Mouse (Mus musculus) kidney, embryonic 16.5 days (tissue): Measurements from ENCODE around the gene Fkbp7. TPM values are rescaled to one million over a fixed set of nuclear protein-coding genes. Genes with fewer than 3 reads are reported as not detected.
A peak's percentile ranks its signal among the peaks of the same experiment; 100 is the strongest.
"Not testable (repeated sequence)": the region's sequence is repeated elsewhere in the genome, so short reads cannot be mapped to it uniquely, and the experiment has no call there.

Source experiments
- ATAC-seq: fragments of 200-750 bp; cut with Nextera tagmentation; 2 replicates; pipeline ENCODE4 v1.8.0; 2017; ENCODE audit warnings: moderate TSS enrichment; ENCODE audit not compliant: low FRiP score, low TSS enrichment
- H3K27ac ChIP-seq: fragments of 300-500 bp; sonication (generic); 2 replicates; pipeline ENCODE4 v1.5.1; 2014; ENCODE audit warnings: low read length
- H3K27me3 ChIP-seq: fragments of 300-500 bp; sonication (generic); 2 replicates; pipeline ENCODE4 v1.6.1; 2014; ENCODE audit warnings: low read length, control low read depth, mixed read lengths; ENCODE audit not compliant: insufficient read depth
- H3K36me3 ChIP-seq: fragments of 300-500 bp; sonication (generic); 2 replicates; pipeline ENCODE4 v1.6.1; 2014; ENCODE audit warnings: low read length, control low read depth, mixed read lengths; ENCODE audit not compliant: insufficient read depth
- H3K4me1 ChIP-seq: fragments of 300-500 bp; sonication (generic); 2 replicates; pipeline ENCODE4 v1.6.1; 2014; ENCODE audit warnings: low read length, control low read depth, mixed read lengths; ENCODE audit not compliant: insufficient read depth
- H3K4me2 ChIP-seq: fragments of 300-500 bp; sonication (generic); replicated peaks from 2 replicates; pipeline ENCODE4 v1.6.1; 2014; ENCODE audit warnings: low read depth, low read length
- H3K4me3 ChIP-seq: fragments of 300-500 bp; sonication (generic); 2 replicates; pipeline ENCODE4 v1.5.1; 2014; ENCODE audit warnings: mild to moderate bottlenecking, low read length
- H3K9ac ChIP-seq: fragments of 300-500 bp; sonication (generic); replicated peaks from 2 replicates; pipeline ENCODE4 v1.6.1; 2014; ENCODE audit warnings: low read length
- H3K9me3 ChIP-seq: fragments of 300-500 bp; sonication (generic); 2 replicates; pipeline ENCODE4 v1.6.1; 2016; ENCODE audit warnings: low read length, control low read depth
- WGBS: fragments of 180-500 bp; shearing (Covaris S2); extraction: QIAGEN DNeasy Blood & Tissue Kit; methylation state at CpG from one replicate; pipeline ENCODE4 v1.1.7; 2014; 5-methylcytosine and 5-hydroxymethylcytosine counted together
- polyA plus RNA-seq: library from polyadenylated mRNA; unstranded; fragments of >200 nt; fragmentation: Nextera tagmentation; extraction: Ambion mirVana; gene quantifications from 2 replicates; pipeline ENCODE4 v1.2.1, GENCODE M21; 2015

The Fkbp7 gene
- polyA plus RNA-seq, 1 experiment from 2014 or later = 60.7 TPM

DNA sequence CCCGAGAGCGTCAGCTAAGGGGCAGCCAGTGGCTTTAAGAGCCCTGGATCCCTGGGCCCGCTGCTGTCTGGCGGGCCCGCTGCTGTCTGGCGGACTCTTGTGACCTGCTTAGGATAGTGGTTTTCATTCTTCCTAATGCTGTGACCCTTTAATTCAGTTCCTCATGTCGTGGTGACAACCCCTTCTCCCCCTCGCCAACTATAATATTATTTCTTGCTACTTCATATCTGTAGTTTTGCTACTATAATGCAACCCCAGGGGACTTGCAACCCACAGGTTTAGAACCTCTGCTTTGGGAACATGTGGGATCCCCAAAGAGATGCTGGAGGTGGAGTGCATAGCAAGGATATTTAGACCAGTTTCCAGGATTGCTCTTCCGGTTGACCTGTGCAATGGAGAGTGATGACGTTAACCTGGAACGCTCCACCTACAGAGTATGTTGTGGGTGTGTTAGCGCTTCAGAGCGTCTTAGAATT lies 24.2 kb downstream of the Fkbp7 start:
- Histone ChIP-seq H3K27me3 (no peaks in the 10 kb centered on the region), H3K9ac (peak overlapping the region; percentile 71), H3K4me3 (peak overlapping the region; percentile 72), H3K9me3 (no peaks in the 10 kb centered on the region), H3K4me1 (peaks cover 17% of the 10 kb centered on the region), H3K4me2 (peak overlapping the region; percentile 83), H3K27ac (peak overlapping the region; percentile 90), H3K36me3 (0 out of 2 replicates have a peak, but pooled peaks cover 4% of the 10 kb centered on the region)
- 29% methylated on average over 13 of the region's 13 CpGs for WGBS
- ATAC-seq = peak; percentile 35; the same call in 1 of the 2 replicates

DNA sequence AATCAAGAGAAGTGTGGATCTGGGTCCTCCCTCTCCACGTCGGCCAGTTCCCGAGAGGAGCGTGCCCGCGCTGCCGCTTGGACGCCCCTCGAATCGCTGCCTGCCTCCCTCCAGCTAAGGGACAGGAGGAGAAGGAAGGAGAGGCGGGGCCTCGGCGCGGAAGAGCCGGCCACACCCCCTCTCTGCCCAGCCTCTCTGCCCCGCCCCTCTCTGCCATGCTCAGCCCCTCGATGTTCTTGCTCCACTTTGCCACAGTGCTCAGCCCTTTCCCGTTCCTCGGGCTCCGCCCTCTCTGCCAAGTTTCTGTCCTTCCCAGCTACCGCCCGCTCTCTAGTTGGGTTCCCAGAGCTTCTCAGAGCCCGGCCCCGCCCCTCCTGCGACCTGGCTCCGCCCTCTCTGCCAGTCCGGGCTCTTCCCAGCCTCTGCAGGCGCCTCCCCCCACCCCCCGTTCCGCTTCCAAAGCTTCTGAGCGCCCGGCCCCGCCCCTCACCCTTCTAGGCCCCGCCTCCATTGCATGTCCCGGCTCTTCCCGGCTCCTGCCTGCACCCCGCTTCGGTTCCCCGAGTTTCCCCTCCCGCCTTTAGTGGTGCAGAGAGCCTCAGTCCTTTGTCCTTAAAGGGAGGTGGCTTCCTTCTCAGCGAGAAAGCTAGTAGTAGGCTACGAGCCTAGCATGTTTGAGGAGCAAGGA lies 24.9 kb downstream of the Fkbp7 start, which contains the start of the genes Prkra and Pjvk:
TSS of gene Prkra (minus strand) at position 133 of the 688 bp plus-strand sequence.
TSS of gene Pjvk (plus strand) at position 594 of the 688 bp plus-strand sequence.
- peak within 1 kb of the TSS; percentile 72 for H3K4me3 ChIP-seq
- peak; percentile 99 for ATAC-seq
- H3K27me3 ChIP-seq = no peaks in the 10 kb centered on the region
- peak within 1 kb of the TSS; percentile 83 for H3K4me2 ChIP-seq
- peaks cover 17% of the 10 kb centered on the region for H3K4me1 ChIP-seq
- no peaks in the 10 kb centered on the region for H3K9me3 ChIP-seq
- H3K27ac ChIP-seq = peak within 1 kb of the TSS; percentile 93
- WGBS = under 1% methylated on average over 41 of the region's 42 CpGs
- peak within 1 kb of the TSS; percentile 82 for H3K9ac ChIP-seq
- peaks cover 6% of the 10 kb centered on the region; the same call in 1 of the 2 replicates for H3K36me3 ChIP-seq

DNA sequence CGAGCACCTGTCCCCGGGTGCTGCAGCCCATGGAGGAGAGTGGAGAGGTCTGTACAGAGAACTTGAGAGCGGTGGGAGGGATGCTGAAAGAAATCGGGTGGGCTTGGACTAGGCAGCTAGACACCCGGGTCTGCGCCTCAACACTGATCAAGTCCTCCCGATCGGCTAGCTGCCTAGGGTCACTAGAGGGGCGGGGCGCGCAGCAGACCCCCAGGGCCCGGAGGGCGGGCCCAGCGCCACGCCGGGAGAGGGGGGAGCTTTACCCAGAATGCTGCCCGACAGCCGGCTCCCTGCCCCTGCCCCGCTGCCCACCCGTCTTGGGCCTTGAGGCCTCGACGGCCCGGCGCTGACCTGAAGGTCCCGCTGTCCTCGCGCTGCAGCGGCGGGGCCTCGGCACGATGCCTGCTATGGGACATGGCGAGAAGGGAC lies 25.5 kb downstream of the Fkbp7 start:
- peaks cover 17% of the 10 kb centered on the region for H3K4me1 ChIP-seq
- WGBS = under 1% methylated on average over 30 of the region's 32 CpGs
- no peaks in the 10 kb centered on the region for H3K9me3 ChIP-seq
- ATAC-seq = peak; percentile 77
- H3K4me2 ChIP-seq = peak overlapping the region; percentile 83
- peak overlapping the region; percentile 72 for H3K4me3 ChIP-seq
- peak overlapping the region; percentile 93 for H3K27ac ChIP-seq
- peaks cover 10% of the 10 kb centered on the region for H3K36me3 ChIP-seq
- H3K9ac ChIP-seq = peak overlapping the region; percentile 82
- no peaks in the 10 kb centered on the region for H3K27me3 ChIP-seq

DNA sequence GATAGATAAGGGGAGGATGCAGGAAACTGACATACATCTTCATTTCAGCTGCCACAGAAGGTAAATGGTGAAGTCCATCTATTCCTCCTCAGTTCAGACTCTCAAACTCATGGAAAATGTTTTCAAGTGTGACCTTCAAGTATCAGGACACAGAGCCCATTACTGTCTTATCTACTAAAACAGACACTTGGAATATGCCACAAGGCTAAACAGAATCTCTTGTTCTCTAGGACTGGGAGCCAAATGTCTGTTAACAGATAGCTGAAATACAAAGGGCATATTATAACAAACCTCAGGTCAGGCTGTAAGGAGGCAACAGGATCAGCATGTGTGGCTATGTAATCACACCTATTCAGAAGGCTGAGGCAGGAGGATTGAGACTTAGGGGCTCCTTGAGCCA lies 29.1 kb downstream of the Fkbp7 start:
- no peak overlapping the region for H3K9ac ChIP-seq
- H3K27me3 ChIP-seq = no peaks in the 10 kb centered on the region
- H3K4me3 ChIP-seq = no peak overlapping the region
- peaks cover 15% of the 10 kb centered on the region for H3K4me1 ChIP-seq
- no peak overlapping the region for H3K27ac ChIP-seq
- peaks cover 41% of the 10 kb centered on the region for H3K36me3 ChIP-seq
- ATAC-seq = no peak
- H3K9me3 ChIP-seq = no peaks in the 10 kb centered on the region
- H3K4me2 ChIP-seq = no peak overlapping the region

DNA sequence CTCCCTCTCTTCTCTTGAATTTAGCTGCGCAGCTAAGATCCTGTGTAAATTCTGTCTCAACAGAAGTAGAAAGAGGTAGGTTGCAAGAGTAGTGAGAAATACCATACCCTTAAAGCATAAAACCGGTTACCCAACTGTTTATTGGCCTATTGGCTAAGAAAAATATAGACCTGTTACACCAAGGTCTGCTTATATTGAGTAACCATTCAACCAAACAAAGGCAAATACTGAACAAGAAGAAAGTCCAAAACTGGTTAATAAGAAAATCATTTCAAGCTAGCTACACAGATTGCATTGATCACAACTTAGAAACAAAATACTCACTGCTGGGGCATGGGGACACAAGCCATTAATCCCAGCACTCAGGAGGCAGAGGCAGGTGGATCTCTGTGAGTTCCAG lies 33.3 kb downstream of the Fkbp7 start:
- no peak for ATAC-seq
- WGBS = 94% methylated on average over 2 of the region's 2 CpGs
- Histone ChIP-seq H3K4me1 (no peaks in the 10 kb centered on the region), H3K4me2 (no peak overlapping the region), H3K27me3 (no peaks in the 10 kb centered on the region), H3K9me3 (no peaks in the 10 kb centered on the region), H3K36me3 (peaks cover 71% of the 10 kb centered on the region), H3K27ac (no peak overlapping the region), H3K9ac (no peak overlapping the region), H3K4me3 (no peak overlapping the region)

DNA sequence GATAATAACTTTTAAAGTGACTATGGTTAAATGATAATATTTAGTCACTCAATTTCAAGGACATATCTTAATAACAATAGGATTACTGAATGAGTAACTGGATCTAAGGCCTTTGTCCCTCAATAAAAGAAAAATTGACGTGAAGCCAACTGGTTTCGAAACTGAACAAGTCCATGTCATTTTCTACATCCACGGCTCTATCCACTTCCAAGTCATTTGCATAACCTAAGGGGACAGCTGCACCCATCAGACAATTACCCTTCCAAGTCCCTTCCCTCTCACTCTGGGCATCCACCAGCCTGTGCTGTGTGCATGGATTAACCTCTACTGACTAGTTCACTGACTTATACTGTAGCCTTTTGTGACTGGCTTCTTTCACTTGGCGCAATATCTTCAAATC lies 41.3 kb downstream of the Fkbp7 start:
- WGBS = 94% methylated on average over 4 of the region's 4 CpGs
- no peak overlapping the region for H3K27ac ChIP-seq
- H3K4me1 ChIP-seq = no peaks in the 10 kb centered on the region
- no peak overlapping the region for H3K9ac ChIP-seq
- peaks cover 6% of the 10 kb centered on the region for H3K9me3 ChIP-seq
- H3K4me3 ChIP-seq = no peak overlapping the region
- no peak overlapping the region for H3K4me2 ChIP-seq
- H3K36me3 ChIP-seq = peaks cover 81% of the 10 kb centered on the region
- ATAC-seq = no peak
- no peaks in the 10 kb centered on the region for H3K27me3 ChIP-seq

DNA sequence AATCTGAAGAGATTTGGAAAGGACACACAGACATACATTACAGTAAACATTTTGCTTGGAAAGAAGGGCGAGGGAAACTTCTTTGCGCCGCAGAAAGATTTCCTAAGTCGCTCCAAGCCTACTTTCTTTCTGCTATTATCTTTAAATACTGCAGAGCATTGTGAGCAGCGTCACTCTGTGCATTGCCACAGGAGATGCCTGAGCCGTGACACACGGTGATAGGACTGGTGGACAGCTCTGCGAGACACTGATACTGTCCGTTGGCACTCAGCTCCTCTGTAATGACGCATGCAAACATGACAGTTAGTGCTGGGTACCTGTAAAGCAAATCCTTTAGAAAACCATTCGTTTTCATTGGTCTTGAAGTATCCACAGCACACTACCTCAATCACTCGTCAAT lies 42.6 kb downstream of the Fkbp7 start:
- Histone ChIP-seq H3K36me3 (peaks cover 82% of the 10 kb centered on the region), H3K4me2 (no peak overlapping the region), H3K27ac (no peak overlapping the region), H3K4me3 (no peak overlapping the region), H3K9me3 (peaks cover 17% of the 10 kb centered on the region), H3K9ac (no peak overlapping the region), H3K27me3 (no peaks in the 10 kb centered on the region), H3K4me1 (no peaks in the 10 kb centered on the region)
- no peak for ATAC-seq
- 95% methylated on average over 12 of the region's 12 CpGs for WGBS

DNA sequence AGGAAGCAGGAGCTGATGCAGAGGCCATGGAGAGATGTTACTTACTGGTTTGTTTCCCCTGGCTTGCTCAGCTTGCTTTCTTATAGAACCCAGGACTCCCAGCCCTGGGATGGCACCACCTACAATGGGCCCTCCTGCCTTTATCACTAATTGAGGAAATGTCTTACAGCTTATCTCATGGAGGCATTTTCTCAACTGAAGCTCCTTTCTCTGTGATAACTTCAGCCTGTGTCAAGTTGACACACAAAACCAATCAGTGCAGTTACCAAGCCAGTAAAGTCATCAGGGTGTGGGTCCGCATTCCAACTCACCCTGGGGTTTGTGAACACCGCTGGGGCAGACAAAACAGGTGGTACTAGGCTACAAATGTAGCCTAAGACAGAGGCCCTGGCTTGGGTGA lies 50.6 kb downstream of the Fkbp7 start:
- not testable (repeated sequence) for H3K4me3 ChIP-seq, H3K9ac ChIP-seq, H3K27ac ChIP-seq, ATAC-seq, H3K27me3 ChIP-seq, H3K4me2 ChIP-seq, H3K4me1 ChIP-seq
- Histone ChIP-seq H3K9me3 (peaks cover 24% of the 10 kb centered on the region), H3K36me3 (peaks cover 46% of the 10 kb centered on the region)
- WGBS = 91% methylated on average over 2 of the region's 2 CpGs

DNA sequence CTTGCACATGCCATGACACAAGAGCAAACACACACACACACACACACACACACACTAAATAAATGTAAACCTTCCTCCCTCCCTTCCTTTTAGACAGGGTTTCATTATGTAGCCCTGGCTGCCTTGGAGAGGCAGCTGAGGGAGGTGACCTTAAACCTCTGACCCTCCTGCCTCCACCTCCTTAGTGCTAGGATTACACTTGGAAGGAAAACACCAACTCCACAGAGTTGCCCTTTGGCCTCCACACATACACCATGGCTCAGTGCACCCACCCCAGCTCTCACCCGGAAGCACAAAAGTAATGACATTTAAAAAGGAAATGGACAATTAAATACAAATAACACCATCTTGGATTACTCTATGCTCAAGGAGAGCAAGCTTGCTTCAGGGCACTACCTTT lies 51.2 kb downstream of the Fkbp7 start:
- Histone ChIP-seq H3K27ac (no peak overlapping the region), H3K4me2 (no peak overlapping the region), H3K9me3 (peaks cover 19% of the 10 kb centered on the region), H3K4me3 (no peak overlapping the region), H3K9ac (no peak overlapping the region), H3K36me3 (peaks cover 40% of the 10 kb centered on the region), H3K4me1 (no peaks in the 10 kb centered on the region), H3K27me3 (no peaks in the 10 kb centered on the region)
- ATAC-seq = no peak
- WGBS = 24% methylated on average over 1 of the region's 1 CpGs

DNA sequence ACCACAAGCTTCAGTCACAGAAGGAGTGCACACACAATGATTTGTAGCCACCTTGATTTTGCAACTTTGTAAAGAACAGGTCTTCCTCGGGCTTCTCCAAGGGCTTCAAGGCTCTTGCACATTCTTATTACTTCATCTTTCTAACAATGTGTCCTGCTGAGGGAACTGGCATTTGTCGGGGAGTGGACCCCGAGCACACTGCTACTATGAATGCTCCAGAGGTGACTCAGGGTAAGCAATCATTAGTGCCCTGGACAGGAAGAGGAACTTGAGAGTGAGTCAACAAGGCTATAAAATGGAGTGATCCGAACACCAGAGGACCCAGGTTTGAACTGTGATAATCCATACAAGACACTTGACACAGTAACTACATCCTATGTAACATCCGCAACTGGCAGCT lies 52.7 kb downstream of the Fkbp7 start:
- H3K36me3 ChIP-seq = peaks cover 25% of the 10 kb centered on the region
- H3K9ac ChIP-seq = no peak overlapping the region
- no peak overlapping the region for H3K4me2 ChIP-seq
- WGBS = 48% methylated on average over 5 of the region's 5 CpGs
- peaks cover 7% of the 10 kb centered on the region; the same call in 1 of the 2 replicates for H3K9me3 ChIP-seq
- H3K27me3 ChIP-seq = no peaks in the 10 kb centered on the region
- no peak for ATAC-seq
- no peak overlapping the region for H3K4me3 ChIP-seq
- no peaks in the 10 kb centered on the region for H3K4me1 ChIP-seq
- no peak overlapping the region for H3K27ac ChIP-seq
